Mouse (Mus musculus) spleen, adult 2 months (tissue): ENCODE data around the gene Atxn7l3.

Experiments used
- CTCF ChIP-seq: fragments of 200-500 bp; IDR thresholded peaks from 2 replicates; pipeline ENCODE4 v1.5.1; 2011; ENCODE audit warnings: mild to moderate bottlenecking, inconsistent platforms; ENCODE audit not compliant: insufficient read depth, insufficient read length, insufficient replicate concordance; ENCODE audit errors: extremely low read depth
- POLR2A ChIP-seq: fragments of 200-500 bp; IDR thresholded peaks from 2 replicates; pipeline ENCODE4 v1.6.1; 2011; ENCODE audit warnings: low read depth, low read length, inconsistent platforms

DNA sequence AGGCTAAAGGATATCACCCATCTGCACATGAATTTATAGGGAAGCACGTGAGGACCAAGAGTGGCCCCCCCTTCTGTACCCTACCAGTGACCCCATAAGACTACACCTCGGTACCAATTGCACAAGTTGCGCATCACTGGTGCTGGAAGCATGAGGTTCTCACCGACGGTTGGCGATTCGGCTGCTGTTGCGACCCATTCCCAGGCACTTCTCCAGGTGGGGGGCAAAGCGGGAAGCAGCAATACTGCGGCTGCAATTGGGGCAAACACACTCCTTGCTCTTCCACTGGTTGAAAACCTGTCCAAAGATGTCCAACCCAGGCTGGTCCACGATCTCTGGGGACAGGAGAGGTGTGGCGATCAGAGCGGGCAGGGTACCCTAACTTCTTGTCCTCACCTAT lies 2.5 kb downstream of the Atxn7l3 start:
- TF ChIP-seq CTCF (no peak), POLR2A (no peak)
